Mouse (Mus musculus): ENCODE results near the gene Fignl1.

Gene Fignl1

GRCm38 (mm10) chr11:11809404-11810175 is 828 bp upstream of the Fignl1 start:
- no peak for DNase-seq (ENCODE audit: low spot score in 2 of 2)

- no peak for DNase-seq (ENCODE audit: low spot score in 2 of 2)
These were observed 535 bp downstream of the Fignl1 start for GRCm38 (mm10) chr11:11808035-11808819.

DNA sequence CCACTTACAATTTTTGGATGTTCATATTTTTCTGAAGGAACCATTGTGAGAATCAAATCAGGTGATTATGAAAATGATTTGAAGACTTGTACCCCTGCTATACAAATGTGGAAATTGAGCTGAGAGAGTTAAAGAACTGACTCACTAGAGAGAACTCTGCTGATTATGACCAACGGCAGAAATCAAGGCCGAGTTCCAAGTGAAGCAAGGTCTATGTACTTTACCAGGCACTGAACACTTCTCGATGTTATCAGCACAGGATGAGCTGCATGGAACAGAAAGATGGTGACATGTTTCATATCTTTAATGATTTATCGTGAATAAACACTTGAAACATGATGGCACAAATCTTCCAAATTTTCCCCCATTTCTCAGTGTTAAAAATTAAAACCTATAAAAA is 2.8 kb downstream of the Fignl1 start:
- no peak for DNase-seq (ENCODE audit: low spot score in 2 of 2)

- DNase-seq (ENCODE audit: low spot score in 2 of 2), result no peak
These were observed 4.3 kb downstream of the Fignl1 start for GRCm38 (mm10) chr11:11804421-11804820.

DNA sequence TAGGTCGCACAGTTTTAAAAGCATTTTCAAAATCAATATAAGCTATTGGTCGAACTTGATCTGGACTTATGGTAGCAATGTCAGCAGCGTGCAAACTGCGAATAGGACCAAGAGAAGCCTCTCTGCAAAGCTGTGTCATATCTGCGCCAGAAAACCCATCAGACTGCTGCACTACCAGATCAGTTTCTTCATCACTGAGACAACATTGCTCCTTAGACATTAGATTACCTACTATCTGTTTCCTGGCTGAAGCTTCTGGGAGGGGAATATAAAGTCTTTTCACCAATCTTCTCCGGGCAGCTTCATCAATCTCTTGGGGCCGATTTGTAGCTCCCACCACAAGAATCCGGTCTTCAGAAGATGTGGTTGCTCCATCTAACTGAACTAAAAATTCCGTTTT is 7.7 kb downstream of the Fignl1 start:
- no peak for DNase-seq (ENCODE audit: low spot score in 2 of 2)

DNA sequence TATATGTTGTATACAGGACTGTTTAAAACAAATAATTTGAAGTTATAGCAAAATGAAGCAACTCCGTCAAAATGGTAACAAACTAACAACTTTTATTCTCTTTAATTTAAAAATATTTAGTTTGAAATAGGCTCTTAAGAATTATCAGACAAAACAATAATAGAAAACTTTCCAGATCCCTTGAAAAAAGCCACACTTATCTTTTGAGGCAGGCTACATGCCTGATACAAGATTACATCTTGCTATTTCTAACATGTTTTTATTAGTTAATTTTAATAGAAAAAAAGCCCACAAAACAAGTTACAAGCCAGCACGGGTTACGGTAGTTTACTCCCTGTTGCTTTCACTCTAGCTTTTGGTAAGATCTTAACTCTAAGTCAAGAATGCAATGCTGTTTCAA is 8.5 kb downstream of the Fignl1 start:
- no peak for DNase-seq (ENCODE audit: low spot score in 2 of 2)

DNA sequence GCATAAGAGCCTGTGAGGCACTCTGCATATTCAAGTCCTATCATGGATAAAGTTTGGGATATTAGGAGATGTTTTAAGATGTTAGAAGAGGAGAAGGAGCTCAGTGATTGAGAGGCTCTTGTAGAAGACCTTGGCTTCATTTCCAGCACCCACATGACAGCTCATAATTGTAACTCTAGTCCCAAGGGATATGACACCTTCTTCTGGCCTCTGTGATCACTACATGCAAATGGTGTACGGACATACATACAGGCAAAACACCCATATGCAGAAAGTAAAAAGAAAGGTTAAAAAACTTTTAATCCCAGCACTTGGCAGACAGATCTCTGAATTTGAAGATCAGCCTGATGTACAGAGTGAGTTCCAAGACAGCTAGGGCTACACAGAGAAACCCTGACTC is 10.1 kb downstream of the Fignl1 start:
- DNase-seq (ENCODE audit: low spot score in 2 of 2), result no peak

DNA sequence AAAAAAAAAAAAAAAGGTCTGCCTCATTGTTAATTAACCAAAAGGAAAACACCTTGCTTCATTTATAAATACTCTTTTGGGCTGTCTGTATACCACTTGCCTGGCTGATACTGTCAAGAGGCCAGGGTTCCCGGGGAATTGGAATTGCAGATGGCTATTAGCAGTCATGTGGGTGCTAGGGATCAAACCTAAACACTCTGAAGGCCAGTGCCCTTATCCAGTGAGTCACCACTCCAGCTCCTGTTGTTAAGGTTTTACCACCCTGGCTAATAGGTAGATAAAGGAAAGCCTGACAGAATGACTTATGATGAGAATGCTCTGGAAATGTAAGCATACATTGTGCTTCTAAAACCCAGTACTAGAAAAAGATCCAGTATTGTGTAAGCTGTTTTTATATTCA is 14.1 kb downstream of the Fignl1 start:
- DNase-seq (ENCODE audit: low spot score in 2 of 2), result no peak

DNA sequence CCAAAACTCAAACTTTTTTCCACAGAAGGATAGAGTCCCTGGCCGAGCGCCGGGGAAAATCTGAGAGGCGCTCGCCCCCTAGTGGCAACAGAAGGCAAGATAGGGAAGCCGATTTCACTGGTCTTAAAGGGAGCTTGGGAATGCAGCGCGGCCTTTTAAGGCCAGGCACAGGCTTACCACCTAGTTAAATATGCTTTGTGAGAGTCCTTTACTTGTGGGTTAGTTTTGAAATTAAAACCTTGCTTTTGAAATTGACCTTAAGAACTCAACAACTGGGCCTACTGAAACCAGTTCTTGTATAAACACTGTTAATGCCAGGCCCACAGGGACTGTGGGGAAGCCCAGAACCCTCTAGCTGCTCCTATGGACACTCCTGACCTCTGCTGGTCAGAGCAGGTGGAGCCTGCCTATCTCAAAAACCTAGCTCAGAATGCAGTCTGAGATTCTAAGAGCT is 20.2 kb downstream of the Fignl1 start:
- DNase-seq (ENCODE audit: low spot score in 2 of 2), result peak; percentile 71 to 84

DNA sequence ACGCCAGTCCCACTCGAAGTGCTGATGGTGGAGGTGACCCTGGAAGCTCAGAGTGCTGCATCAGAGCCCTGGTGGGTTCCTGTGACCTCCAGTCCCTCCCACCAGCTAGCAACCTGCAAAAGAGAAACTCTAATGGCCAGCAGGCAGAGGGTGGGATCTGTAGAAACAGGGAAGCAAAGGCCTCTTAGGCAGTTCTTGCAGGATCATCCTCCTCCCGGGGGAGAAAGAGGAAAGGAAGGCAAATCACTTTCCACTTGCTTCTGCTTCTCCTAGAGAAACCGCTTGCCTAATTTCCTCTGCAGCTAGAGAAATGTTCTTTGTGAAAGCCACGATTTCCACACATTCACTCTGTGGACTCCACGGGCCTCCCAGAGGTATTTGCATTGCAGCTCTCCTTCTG is 23.3 kb downstream of the Fignl1 start:
- no peak for DNase-seq (ENCODE audit: low spot score in 2 of 2)

- no peak for DNase-seq (ENCODE audit: low spot score in 2 of 2)
These were observed 27.0 kb downstream of the Fignl1 start for GRCm38 (mm10) chr11:11781728-11782127.

DNA sequence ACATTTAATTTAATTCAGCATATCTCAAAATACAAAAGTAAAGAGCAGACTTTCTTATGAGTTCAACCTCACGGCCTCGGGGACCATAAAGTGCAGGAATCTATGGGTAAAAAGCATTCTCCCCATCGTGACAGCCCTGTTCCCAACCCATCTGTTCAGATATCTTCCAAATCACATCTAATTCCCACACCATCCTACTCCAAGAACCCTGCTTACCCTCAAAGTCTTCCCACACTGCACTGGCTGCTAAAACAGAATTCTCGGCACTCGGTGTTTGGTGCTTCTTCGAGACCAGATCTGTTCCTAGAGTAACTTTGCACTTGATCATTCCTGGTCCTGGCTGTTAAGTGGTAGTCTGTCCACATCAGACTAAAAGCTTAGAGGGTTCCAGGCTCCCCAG is 30.4 kb downstream of the Fignl1 start:
- DNase-seq (ENCODE audit: low spot score in 2 of 2), result no peak

DNA sequence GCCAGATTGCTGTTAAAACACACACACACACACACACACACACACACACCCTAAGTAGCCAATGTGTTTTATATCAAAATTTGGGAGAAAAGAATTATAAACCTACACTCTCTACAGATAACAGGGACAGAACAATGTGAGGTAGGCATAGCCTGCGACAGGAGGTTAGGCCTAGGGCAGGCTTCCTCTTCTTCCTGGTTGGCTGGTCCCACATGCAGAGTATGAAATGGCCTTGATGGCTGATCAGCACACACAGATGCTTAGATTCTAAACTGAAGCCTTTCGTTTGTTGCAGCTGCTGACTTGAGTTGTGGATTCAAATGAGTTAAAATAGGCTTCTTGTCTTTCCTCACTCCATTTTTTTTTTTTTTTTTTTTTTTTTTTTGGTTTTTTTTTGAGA is 31.0 kb downstream of the Fignl1 start:
- DNase-seq (ENCODE audit: low spot score in 2 of 2), result no peak

- no peak for DNase-seq (ENCODE audit: low spot score in 2 of 2)
These were observed 31.5 kb downstream of the Fignl1 start for GRCm38 (mm10) chr11:11777246-11777645.

DNA sequence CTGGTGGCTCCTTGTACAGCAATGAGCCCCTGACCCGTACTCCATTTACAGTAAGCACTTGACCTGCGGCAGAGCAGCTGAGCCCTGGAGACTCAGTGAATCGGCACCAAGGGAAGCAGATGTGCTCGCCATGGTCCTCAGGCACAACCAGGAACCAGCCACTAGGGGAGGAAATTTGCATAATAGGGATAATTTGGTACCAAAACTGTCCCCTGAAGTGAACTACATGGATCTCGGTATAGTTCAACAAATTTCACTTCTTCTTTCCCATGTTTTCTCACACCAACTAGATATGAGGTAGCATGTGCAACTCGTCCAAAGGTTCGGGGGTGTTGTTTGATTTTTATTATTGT is 32.0 kb downstream of the Fignl1 start:
- no peak for DNase-seq (ENCODE audit: low spot score in 2 of 2)

- DNase-seq (ENCODE audit: low spot score in 2 of 2), result no peak
These were observed 32.5 kb downstream of the Fignl1 start for GRCm38 (mm10) chr11:11776071-11776821.

DNA sequence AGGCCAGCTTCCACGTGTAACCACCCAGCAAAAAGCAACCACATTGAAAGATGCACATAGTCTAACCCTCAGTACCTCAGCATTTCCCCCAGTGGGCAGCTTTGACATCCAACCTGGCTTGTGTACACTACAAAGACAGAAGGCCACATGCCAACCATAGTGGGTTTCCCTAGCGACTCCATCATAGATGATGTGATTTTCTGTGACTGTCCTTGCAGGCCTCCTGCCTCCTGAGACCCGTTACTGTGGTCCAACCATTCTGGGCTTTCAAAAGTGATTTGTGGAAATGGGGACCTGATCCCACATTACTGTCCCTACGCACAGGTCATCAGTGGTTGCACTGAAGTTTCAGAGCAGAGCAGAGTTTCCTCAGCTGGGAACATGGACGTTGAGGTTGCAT is 33.9 kb downstream of the Fignl1 start:
- DNase-seq (ENCODE audit: low spot score in 2 of 2), result no peak

- no peak for DNase-seq (ENCODE audit: low spot score in 2 of 2)
These were observed 34.4 kb downstream of the Fignl1 start for GRCm38 (mm10) chr11:11774384-11774783.

DNA sequence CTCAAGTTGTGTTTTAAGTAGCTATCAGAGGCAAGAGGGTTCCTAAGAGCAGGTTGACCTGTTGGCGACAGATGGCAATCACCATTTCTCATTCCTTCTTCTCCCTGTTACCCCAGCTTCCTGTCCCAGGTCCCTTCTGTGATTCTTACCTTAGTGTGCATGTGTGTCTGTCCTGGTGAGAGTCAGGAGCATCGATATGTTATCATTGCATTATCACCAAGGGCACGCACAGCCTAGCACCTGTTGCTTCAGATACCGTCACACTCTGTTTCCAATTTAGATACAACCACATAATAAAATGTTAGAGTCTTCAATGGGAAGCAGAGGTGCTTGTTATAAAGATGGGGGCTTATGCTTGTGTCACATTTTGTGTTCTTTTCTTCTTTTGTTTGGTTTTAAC is 36.6 kb downstream of the Fignl1 start:
- DNase-seq (ENCODE audit: low spot score in 2 of 2), result no peak

GRCm38 (mm10) chr11:11770691-11771090 is 38.1 kb downstream of the Fignl1 start:
- DNase-seq (ENCODE audit: low spot score in 2 of 2), result no peak

- no peak for DNase-seq (ENCODE audit: low spot score in 2 of 2)
These were observed 39.5 kb downstream of the Fignl1 start for GRCm38 (mm10) chr11:11769281-11769680.

GRCm38 (mm10) chr11:11768057-11768456 is 40.7 kb downstream of the Fignl1 start:
- DNase-seq (ENCODE audit: low spot score in 2 of 2), result no peak

GRCm38 (mm10) chr11:11766736-11767135 is 42.0 kb downstream of the Fignl1 start:
- no peak for DNase-seq (ENCODE audit: low spot score in 2 of 2)

Data from right cerebral cortex, postnatal 10 days (tissue).